Mouse (Mus musculus) spleen, adult 18-20 months (tissue): ENCODE measurements around the gene Nfe2l3.
A peak's percentile ranks its signal among the peaks of the same experiment; 100 is the strongest.
"Not testable (repeated sequence)": the region's sequence is repeated elsewhere in the genome, so short reads cannot be mapped to it uniquely, and the experiment has no call there.

Source experiments
- DNase-seq, 2 experiments: peaks; one replicate each; pipeline ENCODE4 v3.0.0; 2022; ENCODE audit warnings: mixed read lengths in 2 of 2

Nfe2l3 gene

GRCm38 (mm10) chr6:51452927-51453503 lies 20.5 kb downstream of the Nfe2l3 start:
- DNase-seq = no peak

- no peak for DNase-seq
These were observed 22.5 kb downstream of the Nfe2l3 start for GRCm38 (mm10) chr6:51454949-51455348.

- DNase-seq = no peak
These were observed 23.7 kb downstream of the Nfe2l3 start for GRCm38 (mm10) chr6:51456198-51456597.

- DNase-seq = no peak
These were observed 24.8 kb downstream of the Nfe2l3 start for GRCm38 (mm10) chr6:51457283-51457682.

- no peak for DNase-seq
These were observed 25.4 kb downstream of the Nfe2l3 start for GRCm38 (mm10) chr6:51457770-51458387.

- no peak for DNase-seq
These were observed 26.4 kb downstream of the Nfe2l3 start for GRCm38 (mm10) chr6:51458925-51459312.

GRCm38 (mm10) chr6:51459313-51460020 lies 27.0 kb downstream of the Nfe2l3 start:
- DNase-seq = no peak

GRCm38 (mm10) chr6:51460021-51460360 lies 27.5 kb downstream of the Nfe2l3 start:
- no peak for DNase-seq

GRCm38 (mm10) chr6:51460363-51460762 lies 27.9 kb downstream of the Nfe2l3 start:
- DNase-seq = no peak

- no peak for DNase-seq
These were observed 35.2 kb downstream of the Nfe2l3 start for GRCm38 (mm10) chr6:51467649-51468048.

- peak; percentile 68 to 78 for DNase-seq
These were observed 36.6 kb downstream of the Nfe2l3 start for GRCm38 (mm10) chr6:51468891-51469561.

GRCm38 (mm10) chr6:51469715-51470310 lies 37.3 kb downstream of the Nfe2l3 start, which contains the start of gene Hnrnpa2b1:
Hnrnpa2b1 (minus strand) TSS chr6:51469894.
- DNase-seq = peak; percentile 97 to 99

GRCm38 (mm10) chr6:51470311-51471178 lies 38.1 kb downstream of the Nfe2l3 start, which contains the start of gene Cbx3:
Cbx3 (plus strand) TSS chr6:51470360.
- DNase-seq = peak; percentile 76 to 81

GRCm38 (mm10) chr6:51471179-51471505 lies 38.7 kb downstream of the Nfe2l3 start:
- no peak for DNase-seq

- no peak for DNase-seq
These were observed 39.3 kb downstream of the Nfe2l3 start for GRCm38 (mm10) chr6:51471782-51472181.

GRCm38 (mm10) chr6:51472213-51472612 lies 39.7 kb downstream of the Nfe2l3 start:
- no peak for DNase-seq

GRCm38 (mm10) chr6:51479136-51479731 lies 46.8 kb downstream of the Nfe2l3 start:
- no peak for DNase-seq

- DNase-seq = no peak
These were observed 49.1 kb downstream of the Nfe2l3 start for GRCm38 (mm10) chr6:51481548-51481947.

- DNase-seq = no peak
These were observed 51.4 kb downstream of the Nfe2l3 start for GRCm38 (mm10) chr6:51483861-51484260.

- DNase-seq = not testable (repeated sequence)
These were observed 52.1 kb downstream of the Nfe2l3 start for GRCm38 (mm10) chr6:51484556-51484955.

- no peak for DNase-seq
These were observed 53.2 kb downstream of the Nfe2l3 start for GRCm38 (mm10) chr6:51485646-51486045.
